Mouse (Mus musculus) heart, adult 2 months (tissue): Measurements from ENCODE around the gene Nol7. TPM values are rescaled to one million over a fixed set of nuclear protein-coding genes. Genes with fewer than 3 reads are reported as not detected.

Source experiments
- DNase-seq, 2 experiments: peaks; one replicate each; pipeline ENCODE4 v3.0.0; 2021
- H3K27ac ChIP-seq: fragments of 200-600 bp; 2 replicates; pipeline ENCODE4 v1.8.1; 2022
- H3K27me3 ChIP-seq: fragments of 200-500 bp; 2 replicates; pipeline ENCODE4 v1.6.1; 2012; ENCODE audit warnings: mild to moderate bottlenecking, low read length, inconsistent platforms, mixed read lengths; ENCODE audit not compliant: control insufficient read depth, insufficient read depth
- H3K36me3 ChIP-seq: fragments of 200-500 bp; 2 replicates; pipeline ENCODE4 v1.6.1; 2012; ENCODE audit warnings: low read length, inconsistent platforms; ENCODE audit not compliant: control insufficient read depth, insufficient read depth
- H3K4me1 ChIP-seq: fragments of 200-500 bp; 2 replicates; pipeline ENCODE4 v1.6.1; 2011; ENCODE audit warnings: low read length; ENCODE audit not compliant: control insufficient read depth, insufficient read depth
- H3K4me3 ChIP-seq: fragments of 200-600 bp; 2 replicates; pipeline ENCODE4 v1.8.1; 2022
- H3K79me2 ChIP-seq: fragments of 200-500 bp; replicated peaks from 2 replicates; pipeline ENCODE4 v1.6.1; 2012; ENCODE audit warnings: mild to moderate bottlenecking, inconsistent platforms, low read length, moderate library complexity, mixed read lengths; ENCODE audit not compliant: control insufficient read depth, insufficient read depth
- H3K9ac ChIP-seq: fragments of 200-500 bp; 2 replicates; pipeline ENCODE4 v1.6.1; 2012; ENCODE audit warnings: low read depth, mild to moderate bottlenecking, control low read depth, inconsistent platforms, low read length, mixed read lengths
- CTCF ChIP-seq: fragments of 200-600 bp; IDR thresholded peaks from 2 replicates; pipeline ENCODE4 v1.8.1; 2022; ENCODE audit warnings: antibody characterized with exemption, mild to moderate bottlenecking, moderate library complexity
- EP300 ChIP-seq: fragments of 200-500 bp; IDR thresholded peaks from 2 replicates; pipeline ENCODE4 v1.6.1; 2011; ENCODE audit warnings: low read depth, low read length, control low read depth; ENCODE audit not compliant: insufficient read depth
- POLR2A ChIP-seq: fragments of 200-500 bp; IDR thresholded peaks from 2 replicates; pipeline ENCODE4 v1.6.1; 2011; ENCODE audit warnings: mild to moderate bottlenecking, low read depth, low read length, control low read depth; ENCODE audit not compliant: insufficient read depth
- WGBS: fragments of 180-500 bp; shearing (Covaris S2); methylation state at CpG from one replicate; pipeline ENCODE4 v1.1.7; 2018; 5-methylcytosine and 5-hydroxymethylcytosine counted together
- intact Hi-C: fragments of 180-260 bp; cut with DNase I; formaldehyde crosslinking; loops from one replicate; pipeline ENCODE4 v1.15.1; 2025
- polyA plus RNA-seq: library from polyadenylated mRNA; depleted of rRNA; stranded (reverse); fragments of >200 nt; gene quantifications from 2 replicates; pipeline ENCODE4 v1.2.3, GENCODE M21; 2012
- total RNA-seq, 2 experiments: library from RNA; stranded (reverse); gene quantifications; 2 replicates each; pipeline ENCODE4 v1.2.3; 2021

Gene Nol7
- total and polyA plus RNA-seq, 3 experiments = 27.1 to 120 (median 102) TPM

DNA sequence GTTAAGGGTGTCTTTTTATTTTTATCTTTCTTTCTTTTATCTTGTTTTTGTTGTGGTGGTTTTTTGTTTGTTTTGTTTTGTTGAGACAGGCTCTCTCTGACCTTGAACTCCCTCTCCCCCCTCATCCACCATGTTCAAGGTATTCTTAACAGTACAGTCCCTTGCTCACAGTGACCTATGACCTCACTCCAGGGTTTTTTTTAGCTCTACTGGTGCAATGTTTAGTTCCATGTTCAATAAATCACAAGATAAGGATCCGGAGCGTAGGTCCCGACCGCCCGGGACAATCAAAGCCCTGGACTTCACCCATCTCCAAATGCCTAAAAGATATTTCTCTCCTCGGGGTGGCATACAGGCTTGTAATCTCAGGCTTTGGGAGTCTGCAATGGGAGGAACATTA, 28.1 kb upstream of the Nol7 start:
- Histone ChIP-seq H3K9ac (no peak overlapping the region), H3K27me3 (no peaks in the 10 kb centered on the region), H3K27ac (no peak overlapping the region), H3K4me1 (peaks cover 5% of the 10 kb centered on the region), H3K79me2 (no peaks in the 10 kb centered on the region), H3K4me3 (no peak overlapping the region), H3K36me3 (no peaks in the 10 kb centered on the region; the same call in 1 of the 2 replicates)
- TF ChIP-seq CTCF (no peak), EP300 (no peak), POLR2A (no peak)
- intact Hi-C loops = no loop called here
- whole genome bisulfite sequencing = 69% methylated on average over 6 of the region's 6 CpGs
- DNase-seq = no peak

DNA sequence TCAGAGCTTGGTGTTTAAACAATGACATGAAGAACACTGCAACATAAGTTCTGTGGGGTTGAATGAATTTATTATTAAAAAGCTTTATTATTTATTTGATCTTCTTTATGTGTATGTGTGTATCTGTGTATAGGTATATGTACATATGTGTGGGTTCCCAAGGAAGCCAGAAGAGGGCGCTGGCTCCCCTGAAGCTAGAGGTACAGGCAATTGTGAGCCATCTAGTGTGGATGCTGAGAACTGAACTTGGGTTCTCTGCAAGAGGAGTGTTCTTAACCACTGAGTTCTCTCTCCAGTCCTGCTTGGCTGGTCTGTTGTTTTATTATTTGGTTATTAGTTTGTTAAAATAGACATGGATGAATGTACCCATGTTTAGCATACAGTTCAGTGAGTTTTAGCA, 25.3 kb upstream of the Nol7 start:
- intact Hi-C loops = no loop called here
- H3K4me3 ChIP-seq = no peak overlapping the region
- H3K9ac ChIP-seq = no peak overlapping the region
- H3K27me3 ChIP-seq = no peaks in the 10 kb centered on the region
- H3K79me2 ChIP-seq = no peaks in the 10 kb centered on the region
- TF ChIP-seq POLR2A = no peak
- peak; percentile 15; the same call in 1 of the 2 replicates for TF ChIP-seq CTCF
- 85% methylated on average over 1 of the region's 1 CpGs for WGBS
- H3K4me1 ChIP-seq = peaks cover 4% of the 10 kb centered on the region
- no peak for DNase-seq
- no peaks in the 10 kb centered on the region; the same call in 1 of the 2 replicates for H3K36me3 ChIP-seq
- H3K27ac ChIP-seq = no peak overlapping the region

DNA sequence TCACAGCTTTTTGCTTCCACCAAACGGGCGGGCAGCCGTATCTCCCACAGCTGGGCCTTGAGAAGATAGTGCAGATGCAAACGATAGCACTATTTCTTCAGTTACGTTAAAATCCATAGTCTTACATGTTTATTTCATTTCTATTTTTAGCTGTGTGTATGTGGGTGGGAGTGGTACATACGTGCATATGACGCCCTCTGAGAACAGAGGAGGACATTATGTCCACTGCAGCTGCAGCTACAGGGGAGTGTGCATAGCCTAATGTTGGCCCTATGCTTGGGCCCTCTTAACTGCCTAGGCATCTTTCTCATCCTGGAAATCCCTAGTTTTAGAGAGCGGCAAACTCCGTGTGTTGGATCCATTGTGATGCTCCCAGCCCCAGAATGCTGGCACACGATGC, 24.0 kb upstream of the Nol7 start:
- Histone ChIP-seq H3K4me1 (peaks cover 4% of the 10 kb centered on the region), H3K79me2 (no peaks in the 10 kb centered on the region), H3K36me3 (no peaks in the 10 kb centered on the region; the same call in 1 of the 2 replicates), H3K27me3 (no peaks in the 10 kb centered on the region), H3K27ac (peak overlapping the region; percentile 17), H3K4me3 (no peak overlapping the region), H3K9ac (no peak overlapping the region)
- TF ChIP-seq EP300 (no peak), CTCF (no peak), POLR2A (no peak)
- WGBS = 70% methylated on average over 10 of the region's 10 CpGs
- DNase-seq = no peak
- intact Hi-C loops = no loop called here

DNA sequence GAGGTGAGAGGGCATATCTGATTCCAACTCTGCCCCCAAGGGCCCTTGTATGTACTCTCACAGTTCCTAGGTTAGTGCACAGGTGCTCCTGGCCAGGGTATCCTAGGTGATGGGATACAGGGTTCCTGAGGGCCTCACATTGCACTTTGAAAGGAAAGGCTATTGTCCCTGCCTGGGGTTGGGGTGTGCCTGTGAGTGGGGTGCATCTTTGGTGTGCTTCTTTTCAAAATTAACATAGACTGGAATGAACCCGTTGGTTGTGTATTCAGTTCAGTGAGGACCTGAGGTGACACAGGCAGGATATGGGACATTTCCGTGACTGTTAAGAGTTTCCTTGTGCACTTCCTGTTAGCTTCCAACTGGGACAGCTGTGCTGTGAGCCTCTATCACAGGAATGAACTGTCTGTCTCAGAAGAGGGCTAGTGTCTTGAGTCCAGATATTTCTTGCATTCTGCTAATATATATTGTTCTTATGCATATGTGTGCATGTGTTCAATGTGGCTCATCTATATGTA, 23.2 kb upstream of the Nol7 start:
- H3K9ac ChIP-seq = no peak overlapping the region
- H3K79me2 ChIP-seq = no peaks in the 10 kb centered on the region
- no peaks in the 10 kb centered on the region; the same call in 1 of the 2 replicates for H3K36me3 ChIP-seq
- H3K4me1 ChIP-seq = peaks cover 4% of the 10 kb centered on the region
- no peak overlapping the region for H3K4me3 ChIP-seq
- DNase-seq = peak in 1 of 2 experiments; percentile 17
- intact Hi-C loops = no loop called here
- no peaks in the 10 kb centered on the region for H3K27me3 ChIP-seq
- peak overlapping the region; percentile 65 for H3K27ac ChIP-seq
- TF ChIP-seq EP300 = no peak
- no peak for TF ChIP-seq POLR2A
- no peak for TF ChIP-seq CTCF
- 27% methylated on average over 2 of the region's 2 CpGs for WGBS

DNA sequence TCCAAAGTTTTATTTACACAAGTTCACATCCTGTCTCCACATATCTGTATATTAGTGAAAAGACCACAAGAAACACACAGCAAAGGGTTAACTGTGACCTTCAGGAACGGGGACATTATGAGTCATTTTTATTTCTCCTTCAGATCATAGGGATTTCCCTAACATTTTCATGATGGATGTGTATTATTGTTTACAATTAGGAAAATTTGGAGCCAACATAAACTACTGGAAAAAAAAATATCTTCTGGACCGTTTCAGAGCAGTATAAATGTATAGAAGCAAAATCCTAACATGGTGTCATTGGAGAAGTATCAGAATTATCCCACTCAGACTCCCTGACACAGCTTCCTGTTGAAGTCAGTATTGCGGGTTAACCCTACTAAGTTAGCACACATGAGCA, 18.2 kb upstream of the Nol7 start:
- no peaks in the 10 kb centered on the region for H3K79me2 ChIP-seq
- WGBS = 51% methylated on average over 3 of the region's 3 CpGs
- no peaks in the 10 kb centered on the region for H3K4me1 ChIP-seq
- H3K9ac ChIP-seq = no peak overlapping the region
- H3K27me3 ChIP-seq = no peaks in the 10 kb centered on the region
- DNase-seq = no peak
- H3K36me3 ChIP-seq = no peaks in the 10 kb centered on the region
- intact Hi-C loops = no loop called here
- H3K27ac ChIP-seq = no peak overlapping the region
- TF ChIP-seq EP300 (no peak), POLR2A (no peak), CTCF (no peak)
- H3K4me3 ChIP-seq = no peak overlapping the region

DNA sequence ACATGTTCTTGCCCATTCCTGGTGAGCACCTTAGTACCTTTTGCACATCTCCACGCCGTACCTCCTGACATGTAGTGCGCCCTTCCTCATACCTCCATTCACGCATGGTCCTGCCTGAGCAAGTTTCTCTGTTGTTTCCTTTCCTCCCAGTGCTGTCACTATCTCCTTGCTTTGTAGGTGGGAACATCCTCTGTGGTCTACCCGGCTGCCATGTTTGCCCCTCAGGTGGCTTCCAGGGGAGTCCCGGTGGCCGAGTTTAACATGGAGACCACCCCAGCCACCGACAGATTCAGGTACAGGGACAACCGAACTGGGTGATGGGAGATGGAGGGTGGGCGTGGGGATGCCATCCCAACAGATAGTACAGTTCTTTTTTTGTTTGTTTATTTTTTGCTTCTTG, 12.9 kb upstream of the Nol7 start:
- no peak for DNase-seq
- H3K27ac ChIP-seq = no peak overlapping the region
- no peaks in the 10 kb centered on the region for H3K36me3 ChIP-seq
- no peaks in the 10 kb centered on the region for H3K4me1 ChIP-seq
- intact Hi-C loops = no loop called here
- no peaks in the 10 kb centered on the region for H3K27me3 ChIP-seq
- no peak overlapping the region for H3K4me3 ChIP-seq
- no peak for TF ChIP-seq POLR2A
- TF ChIP-seq EP300 = no peak
- TF ChIP-seq CTCF = no peak
- WGBS = 97% methylated on average over 10 of the region's 10 CpGs
- no peaks in the 10 kb centered on the region for H3K79me2 ChIP-seq
- H3K9ac ChIP-seq = no peak overlapping the region
